Comparison of ENCODE assay signal across 10 mouse cellular contexts in genomic region chr6:115971273-115972060, GRCm38 (mm10). TPM values are rescaled to one million over a fixed set of nuclear protein-coding genes. Genes with fewer than 3 reads are reported as not detected.
A peak's percentile ranks its signal among the peaks of the same experiment; 100 is the strongest.
DNase-seq lines count a peak whose midpoint lies in the region; ATAC-seq lines count a peak whose summit lies in the region.
"Had no signal": no experiment of that assay in that cellular context is flagged by ENCODE, and none has a peak within 500 bp of the region (broad histone marks: within the 10 kb centered on the region; RNA-seq: fewer than 3 reads in every experiment).

No protein-coding gene starts in this region.

- no peak for ATAC-seq in hindbrain, embryonic 11.5 days (ENCODE audit: low FRiP score)
- peak; percentile 14; the same call in 1 of the 2 replicates for ATAC-seq in hindbrain, embryonic 12.5 days (ENCODE audit: low FRiP score)
- no peak for ATAC-seq in megakaryocyte, adult 5-6 weeks (ENCODE audit: poor library complexity, severe bottlenecking)

- 75% methylated on average over 13 of the region's 13 CpGs for WGBS in hindbrain, embryonic 10.5 days
- WGBS in hindbrain, embryonic 11.5 days: 66% methylated on average over 13 of the region's 13 CpGs
- 52% methylated on average over 13 of the region's 13 CpGs for WGBS in hindbrain, embryonic 12.5 days
- 74% methylated on average over 13 of the region's 13 CpGs for WGBS in macrophage (ENCODE audit: missing documents)

- H3K4me2 ChIP-seq in hindbrain, embryonic 11.5 days (replicated peaks; ENCODE audit: low read depth, low read length): no peak overlapping the region
- no peak overlapping the region for H3K4me2 ChIP-seq in hindbrain, embryonic 12.5 days (replicated peaks)

- H3K27me3 ChIP-seq in hindbrain, embryonic 10.5 days (ENCODE audit: insufficient read depth, poor library complexity, severe bottlenecking): no peaks in the 10 kb centered on the region
- no peaks in the 10 kb centered on the region for H3K27me3 ChIP-seq in hindbrain, embryonic 11.5 days (ENCODE audit: control insufficient read depth, insufficient read depth, low read length)
- no peaks in the 10 kb centered on the region for H3K27me3 ChIP-seq in hindbrain, embryonic 12.5 days

- peak overlapping the region; percentile 53 for H3K27ac ChIP-seq in hindbrain, embryonic 10.5 days
- no peak overlapping the region for H3K27ac ChIP-seq in hindbrain, embryonic 11.5 days (ENCODE audit: low read depth, low read length)
- peak overlapping the region; percentile 5; the same call in 1 of the 2 replicates for H3K27ac ChIP-seq in brown adipose tissue, adult 24 weeks (replicated peaks; ENCODE audit: low read depth, low read length)
- no peak overlapping the region for H3K27ac ChIP-seq in hindbrain, embryonic 12.5 days
- H3K27ac ChIP-seq in macrophage: peak overlapping the region; percentile 69

- no peaks in the 10 kb centered on the region for H3K9me3 ChIP-seq in hindbrain, embryonic 10.5 days
- no peaks in the 10 kb centered on the region for H3K9me3 ChIP-seq in hindbrain, embryonic 11.5 days (ENCODE audit: control insufficient read depth, low read length)
- H3K9me3 ChIP-seq in hindbrain, embryonic 12.5 days (replicated peaks): no peaks in the 10 kb centered on the region

- no peak overlapping the region for H3K4me3 ChIP-seq in hindbrain, embryonic 10.5 days
- H3K4me3 ChIP-seq in hindbrain, embryonic 11.5 days (ENCODE audit: low read depth, low read length): no peak overlapping the region
- H3K4me3 ChIP-seq in brown adipose tissue, adult 24 weeks (ENCODE audit: insufficient read depth, low read depth, low read length): no peak overlapping the region
- H3K4me3 ChIP-seq in hindbrain, embryonic 12.5 days: no peak overlapping the region
- H3K4me3 ChIP-seq in macrophage (ENCODE audit: inconsistent target): no peak overlapping the region

- H3K4me1 ChIP-seq in hindbrain, embryonic 10.5 days (replicated peaks): peaks cover 52% of the 10 kb centered on the region
- no peaks in the 10 kb centered on the region for H3K4me1 ChIP-seq in hindbrain, embryonic 11.5 days (replicated peaks; ENCODE audit: control insufficient read depth, insufficient read depth, low read length)
- peaks cover 39% of the 10 kb centered on the region for H3K4me1 ChIP-seq in brown adipose tissue, adult 24 weeks (ENCODE audit: control insufficient read depth, insufficient read depth, insufficient read length, low read length)
- peaks cover 38% of the 10 kb centered on the region for H3K4me1 ChIP-seq in hindbrain, embryonic 12.5 days

- no peaks in the 10 kb centered on the region for H3K36me3 ChIP-seq in hindbrain, embryonic 10.5 days
- no peaks in the 10 kb centered on the region for H3K36me3 ChIP-seq in hindbrain, embryonic 11.5 days (ENCODE audit: control insufficient read depth, insufficient read depth, low read length)
- no peaks in the 10 kb centered on the region for H3K36me3 ChIP-seq in hindbrain, embryonic 12.5 days
- H3K36me3 ChIP-seq in macrophage (ENCODE audit: inconsistent target): peaks cover 37% of the 10 kb centered on the region

- peaks cover 23% of the 10 kb centered on the region; the same call in 1 of the 2 replicates for H3K79me2 ChIP-seq in macrophage (ENCODE audit: inconsistent target)

- no peak overlapping the region for H3K9ac ChIP-seq in hindbrain, embryonic 11.5 days (ENCODE audit: low read depth, low read length)
- H3K9ac ChIP-seq in hindbrain, embryonic 12.5 days: no peak overlapping the region; the same call in 1 of the 2 replicates

- no peak for DNase-seq in hindbrain, embryonic 10.5 days (ENCODE audit: low spot score)
- DNase-seq in hindbrain, embryonic 11.5 days (ENCODE audit: low spot score): no peak
- no peak for DNase-seq in ovary, postnatal 14 days (ENCODE audit: low spot score)
- DNase-seq in ovary, postnatal 36 days (ENCODE audit: low spot score): no peak
- DNase-seq: cerebellum, postnatal 36 days had no signal

RNA-seq across cellular contexts. Expression of gene Plxnd1, which starts 23.3 kb away (rescaled TPM):
- 24.6 and 28.5 TPM in 2 replicates for polyA plus RNA-seq in hindbrain, embryonic 10.5 days (2016; fragmentation: Nextera tagmentation; extraction: Ambion mirVana)
- polyA plus RNA-seq in hindbrain, embryonic 11.5 days (2014; fragmentation: Nextera tagmentation; extraction: Ambion mirVana): 17.5 and 18.8 TPM in 2 replicates
- 20.2 and 24.0 TPM in 2 replicates for polyA plus RNA-seq in brown adipose tissue, adult 24 weeks (2012; ENCODE audit: insufficient read depth, insufficient read length, missing spikeins)
- polyA plus RNA-seq in hindbrain, embryonic 12.5 days (2016; fragmentation: Nextera tagmentation; extraction: Ambion mirVana): 21.9 and 24.5 TPM in 2 replicates
- 1,000 to 10,000 TPM in 1 of 26 experiments, 100 to 1,000 TPM in 25; 192 to 1,896 (median 380) TPM for total RNA-seq in macrophage (2018; cell fraction: chromatin; rRNA removed)
- 100 to 1,000 TPM; 198 to 344 (median 273) TPM for total RNA-seq in macrophage (2018; cell fraction: cytosol; rRNA removed)
- 100 to 1,000 TPM; 233 to 720 (median 426) TPM for total RNA-seq in macrophage (2018; cell fraction: nucleus; rRNA removed)
- polyA plus RNA-seq in macrophage (2018): 130 to 283 TPM (median 243 TPM) in 3 replicates
- total RNA-seq in megakaryocyte, adult 5-6 weeks (2015): 151 and 156 TPM in 2 replicates
- total RNA-seq in megakaryocyte, adult 5-6 weeks (2017): 88.0 and 90.9 TPM in 2 replicates

RNA-seq across cellular contexts. Expression of gene H1foo, which starts 26.7 kb away (rescaled TPM):
- not detected in 2 replicates for polyA plus RNA-seq in hindbrain, embryonic 10.5 days (2016; fragmentation: Nextera tagmentation; extraction: Ambion mirVana)
- polyA plus RNA-seq in hindbrain, embryonic 11.5 days (2014; fragmentation: Nextera tagmentation; extraction: Ambion mirVana): not detected in 2 replicates
- not detected in 2 replicates for polyA plus RNA-seq in brown adipose tissue, adult 24 weeks (2012; ENCODE audit: insufficient read depth, insufficient read length, missing spikeins)
- polyA plus RNA-seq in hindbrain, embryonic 12.5 days (2016; fragmentation: Nextera tagmentation; extraction: Ambion mirVana): not detected in 2 replicates
- total RNA-seq in macrophage (2018; cell fraction: chromatin; rRNA removed): 1 to 10 TPM in 1 of 26 experiments, not detected in 25; 1.4 TPM
- under 1 TPM in 3 of 26 experiments, not detected in 23; 0.14 to 0.42 (median 0.19) TPM for total RNA-seq in macrophage (2018; cell fraction: cytosol; rRNA removed)
- total RNA-seq in macrophage (2018; cell fraction: nucleus; rRNA removed): under 1 TPM in 1 of 26 experiments, not detected in 25; 0.76 TPM
- not detected in 3 replicates for polyA plus RNA-seq in macrophage (2018)
- total RNA-seq in megakaryocyte, adult 5-6 weeks (2015): not detected in 2 replicates
- total RNA-seq in megakaryocyte, adult 5-6 weeks (2017): not detected in 2 replicates
- polyA plus RNA-seq: neural tube, embryonic 11.5 days had no signal

RNA-seq across cellular contexts. Expression of gene Rho, which starts 39.9 kb away (rescaled TPM):
- polyA plus RNA-seq in hindbrain, embryonic 10.5 days (2016; fragmentation: Nextera tagmentation; extraction: Ambion mirVana): 0.20 and 0.37 TPM in 2 replicates
- 0.22 and 0.39 TPM in 2 replicates for polyA plus RNA-seq in hindbrain, embryonic 11.5 days (2014; fragmentation: Nextera tagmentation; extraction: Ambion mirVana)
- not detected in 2 replicates for polyA plus RNA-seq in brown adipose tissue, adult 24 weeks (2012; ENCODE audit: insufficient read depth, insufficient read length, missing spikeins)
- polyA plus RNA-seq in hindbrain, embryonic 12.5 days (2016; fragmentation: Nextera tagmentation; extraction: Ambion mirVana): 0.16 and 0.19 TPM in 2 replicates
- total RNA-seq in macrophage (2018; cell fraction: chromatin; rRNA removed): 1 to 10 TPM in 6 of 26 experiments, under 1 TPM in 12, not detected in 8; 0.19 to 2.0 (median 0.68) TPM
- under 1 TPM in 5 of 26 experiments, not detected in 21; 0.03 to 0.13 (median 0.10) TPM for total RNA-seq in macrophage (2018; cell fraction: cytosol; rRNA removed)
- total RNA-seq in macrophage (2018; cell fraction: nucleus; rRNA removed): 1 to 10 TPM in 5 of 26 experiments, under 1 TPM in 14, not detected in 7; 0.16 to 1.2 (median 0.54) TPM
- not detected in 3 replicates for polyA plus RNA-seq in macrophage (2018)
- total RNA-seq in megakaryocyte, adult 5-6 weeks (2015): 0.41 TPM in 1 of 2 replicates, not detected in the other
- total RNA-seq in megakaryocyte, adult 5-6 weeks (2017): 0.04 TPM in 1 of 2 replicates, not detected in the other
- polyA plus RNA-seq: neural tube, embryonic 11.5 days had no signal

Comparison
In these comparisons a context has a peak if more than half of its experiments do, and no peak if none do; other contexts are left out.
1. H3K27ac ChIP-seq: peak in hindbrain, embryonic 10.5 days (single experiment), brown adipose tissue, adult 24 weeks (single experiment) and macrophage (single experiment); none in hindbrain, embryonic 11.5 days (single experiment) and hindbrain, embryonic 12.5 days (single experiment).